Mouse (Mus musculus) embryonic facial prominence, embryonic 13.5 days (tissue): ENCODE data around the gene Olfr92. TPM values are rescaled to one million over a fixed set of nuclear protein-coding genes. Genes with fewer than 3 reads are reported as not detected.
"Not testable (repeated sequence)": the region's sequence is repeated elsewhere in the genome, so short reads cannot be mapped to it uniquely, and the experiment has no call there.

Experiments used
- ATAC-seq: fragments of 200-750 bp; cut with Nextera tagmentation; 2 replicates; pipeline ENCODE4 v1.8.0; 2017; ENCODE audit warnings: low read depth; ENCODE audit not compliant: insufficient number of reproducible peaks, insufficient read depth, low FRiP score, low TSS enrichment
- H3K27ac ChIP-seq: fragments of 300-500 bp; sonication (generic); 2 replicates; pipeline ENCODE4 v1.5.1; 2015; ENCODE audit warnings: moderate library complexity, mild to moderate bottlenecking, inconsistent platforms
- H3K27me3 ChIP-seq: fragments of 300-500 bp; sonication (generic); 2 replicates; pipeline ENCODE4 v1.6.1; 2015; ENCODE audit warnings: mild to moderate bottlenecking, inconsistent platforms
- H3K36me3 ChIP-seq: fragments of 300-500 bp; sonication (generic); 2 replicates; pipeline ENCODE4 v1.6.1; 2015; ENCODE audit warnings: mild to moderate bottlenecking, inconsistent platforms
- H3K4me1 ChIP-seq: fragments of 300-500 bp; sonication (generic); 2 replicates; pipeline ENCODE4 v1.6.1; 2015; ENCODE audit warnings: inconsistent platforms
- H3K4me2 ChIP-seq: fragments of 300-500 bp; sonication (generic); 2 replicates; pipeline ENCODE4 v1.6.1; 2015; ENCODE audit warnings: moderate library complexity, mild to moderate bottlenecking, inconsistent platforms
- H3K4me3 ChIP-seq: fragments of 300-500 bp; sonication (generic); 2 replicates; pipeline ENCODE4 v1.5.1; 2015; ENCODE audit warnings: mild to moderate bottlenecking, inconsistent platforms
- H3K9ac ChIP-seq: fragments of 300-500 bp; sonication (generic); 2 replicates; pipeline ENCODE4 v1.6.1; 2015; ENCODE audit warnings: mild to moderate bottlenecking, inconsistent platforms
- H3K9me3 ChIP-seq: fragments of 300-500 bp; sonication (generic); 2 replicates; pipeline ENCODE4 v1.6.1; 2016; ENCODE audit warnings: inconsistent platforms
- WGBS: fragments of 180-500 bp; shearing (Covaris S2); methylation state at CpG from one replicate; pipeline ENCODE4 v1.1.7; 2015; ENCODE audit warnings: mixed read lengths; 5-methylcytosine and 5-hydroxymethylcytosine counted together
- polyA plus RNA-seq: library from polyadenylated mRNA; unstranded; fragments of >200 nt; fragmentation: Nextera tagmentation; extraction: Ambion mirVana; gene quantifications from 2 replicates; pipeline ENCODE4 v1.2.1, GENCODE M21; 2015

The Olfr92 gene
- not detected in 2 replicates for polyA plus RNA-seq

DNA sequence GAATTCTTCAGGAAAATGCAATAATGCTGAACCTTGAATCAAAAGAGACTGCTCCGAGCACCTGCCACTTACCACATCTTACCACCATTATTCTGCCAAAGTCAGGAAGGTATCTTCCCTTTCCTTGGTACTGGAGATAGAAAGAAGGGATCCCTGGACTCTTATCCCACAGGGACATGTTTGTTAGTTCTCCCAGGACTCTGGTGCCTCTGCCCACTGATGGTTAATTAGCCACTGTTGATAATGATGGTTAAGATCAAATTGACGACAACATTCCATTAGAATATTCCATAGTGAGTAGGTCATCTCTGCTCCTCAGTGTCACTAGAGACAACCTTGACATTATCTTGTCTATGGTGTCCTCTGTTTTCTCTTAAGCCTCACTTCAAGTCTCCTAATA lies at the start of gene Olfr92:
Gene Olfr92 (minus strand): TSS at position 101 of the 400 bp plus-strand sequence.
- Histone ChIP-seq H3K4me3 (no peak within 1 kb of the TSS), H3K4me1 (no peaks in the 10 kb centered on the region), H3K4me2 (no peak within 1 kb of the TSS), H3K27ac (no peak within 1 kb of the TSS), H3K9me3 (no peaks in the 10 kb centered on the region), H3K27me3 (no peaks in the 10 kb centered on the region), H3K9ac (no peak within 1 kb of the TSS), H3K36me3 (no peaks in the 10 kb centered on the region)
- WGBS: 91% methylated on average over 2 of the region's 2 CpGs
- ATAC-seq: no peak

DNA sequence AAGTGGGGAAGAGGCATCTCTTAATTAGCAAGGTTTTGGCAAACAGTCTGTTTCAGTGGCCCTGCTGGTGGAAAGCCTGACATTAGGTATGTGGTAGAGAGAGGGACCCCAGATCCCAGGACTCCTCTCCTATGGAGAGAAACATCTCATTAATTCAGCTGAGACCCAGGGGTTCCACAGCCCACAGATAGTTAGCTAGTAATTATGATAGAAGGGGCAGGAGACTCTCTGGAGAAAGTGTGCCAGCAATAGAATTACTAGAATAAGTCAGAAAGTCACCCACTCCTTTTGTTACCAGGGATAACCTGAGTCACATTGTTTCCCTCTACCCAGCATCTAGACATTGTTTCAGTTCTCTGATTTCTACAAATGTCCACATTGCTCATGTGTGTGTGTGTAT lies 41.5 kb upstream of the Olfr92 start, which contains the start of gene Olfr93:
Gene Olfr93 (minus strand): TSS at position 101 of the 400 bp plus-strand sequence.
- H3K9me3 ChIP-seq: no peaks in the 10 kb centered on the region
- H3K4me1 ChIP-seq: no peaks in the 10 kb centered on the region
- no peak within 1 kb of the TSS for H3K9ac ChIP-seq
- no peak within 1 kb of the TSS for H3K4me2 ChIP-seq
- no peak within 1 kb of the TSS for H3K27ac ChIP-seq
- H3K36me3 ChIP-seq: no peaks in the 10 kb centered on the region
- no peak within 1 kb of the TSS for H3K4me3 ChIP-seq
- H3K27me3 ChIP-seq: no peaks in the 10 kb centered on the region
- no peak for ATAC-seq

DNA sequence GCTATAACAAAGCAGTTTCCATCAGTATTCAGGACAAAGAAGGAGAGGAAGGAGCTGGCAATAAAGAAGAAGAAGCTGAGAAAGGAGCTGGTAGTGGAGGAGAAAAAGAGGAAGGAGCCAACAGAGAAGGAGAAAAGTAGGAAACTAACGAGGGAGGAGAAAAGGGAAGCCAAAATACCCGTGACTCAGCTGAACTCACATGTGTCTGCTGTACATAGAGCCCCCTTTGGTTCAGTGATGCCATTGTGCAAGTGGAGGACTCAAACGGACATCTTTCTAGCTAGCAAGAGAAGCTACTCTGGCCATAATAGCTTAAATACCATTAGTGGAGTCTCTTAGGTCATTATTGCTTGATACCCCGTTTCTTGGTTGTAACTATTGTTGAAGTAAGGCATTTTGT lies 11.5 kb upstream of the Olfr92 start:
- H3K4me3 ChIP-seq, H3K36me3 ChIP-seq, H3K27me3 ChIP-seq, H3K4me1 ChIP-seq, H3K4me2 ChIP-seq, H3K27ac ChIP-seq, H3K9me3 ChIP-seq, ATAC-seq, H3K9ac ChIP-seq: not testable (repeated sequence)
- 64% methylated on average over 4 of the region's 4 CpGs for WGBS

DNA sequence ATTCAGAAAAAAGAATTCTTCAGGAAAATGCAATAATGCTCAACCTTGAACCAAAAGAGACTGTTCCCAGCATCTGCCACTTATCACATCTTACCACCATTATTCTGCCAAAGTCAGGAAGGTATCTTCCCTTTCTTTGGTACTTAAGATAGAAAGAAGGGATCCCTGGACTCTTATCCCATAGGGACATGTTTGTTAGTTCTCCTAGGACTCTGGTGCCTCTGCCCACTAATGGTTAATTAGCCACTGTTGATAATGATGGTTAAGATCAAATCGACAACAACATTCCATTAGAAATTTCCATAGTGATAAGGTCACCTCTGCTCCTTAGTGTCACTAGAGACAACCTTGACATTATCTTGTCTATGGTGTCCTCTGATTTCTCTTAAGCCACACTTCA lies 21.7 kb downstream of the Olfr92 start, which contains the start of gene Olfr91:
Gene Olfr91 (minus strand): TSS at position 101 of the 400 bp plus-strand sequence.
- Histone ChIP-seq H3K9me3 (no peaks in the 10 kb centered on the region), H3K4me3 (no peak within 1 kb of the TSS), H3K27me3 (no peaks in the 10 kb centered on the region), H3K36me3 (no peaks in the 10 kb centered on the region), H3K4me1 (no peaks in the 10 kb centered on the region), H3K27ac (no peak within 1 kb of the TSS), H3K9ac (no peak within 1 kb of the TSS), H3K4me2 (no peak within 1 kb of the TSS)
- no peak for ATAC-seq
- WGBS: 88% methylated on average over 1 of the region's 1 CpGs

DNA sequence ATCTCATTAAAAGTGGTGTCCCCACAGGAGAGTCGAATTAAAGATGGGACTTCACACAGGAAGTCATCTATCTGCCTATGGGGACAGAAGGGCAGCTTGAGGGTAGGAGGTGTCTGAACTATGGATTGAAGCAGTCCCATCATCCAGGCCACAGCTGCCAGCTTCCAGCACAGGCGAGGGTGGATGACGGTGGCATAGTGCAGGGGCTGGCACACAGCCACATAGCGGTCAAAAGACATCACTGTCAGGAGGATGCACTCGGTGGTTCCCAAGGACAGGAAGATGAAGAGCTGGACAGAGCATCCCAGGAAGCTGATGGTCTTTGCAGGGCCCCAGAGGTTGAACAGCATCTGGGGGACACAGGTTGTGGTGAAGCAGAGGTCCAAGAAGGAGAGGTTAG lies 26.6 kb downstream of the Olfr92 start:
- no peaks in the 10 kb centered on the region for H3K4me1 ChIP-seq
- no peaks in the 10 kb centered on the region for H3K9me3 ChIP-seq
- no peak overlapping the region for H3K4me2 ChIP-seq
- no peaks in the 10 kb centered on the region for H3K36me3 ChIP-seq
- no peak overlapping the region for H3K27ac ChIP-seq
- H3K9ac ChIP-seq: no peak overlapping the region
- H3K27me3 ChIP-seq: no peaks in the 10 kb centered on the region
- no peak overlapping the region for H3K4me3 ChIP-seq
- no peak for ATAC-seq
- 84% methylated on average over 5 of the region's 5 CpGs for WGBS

DNA sequence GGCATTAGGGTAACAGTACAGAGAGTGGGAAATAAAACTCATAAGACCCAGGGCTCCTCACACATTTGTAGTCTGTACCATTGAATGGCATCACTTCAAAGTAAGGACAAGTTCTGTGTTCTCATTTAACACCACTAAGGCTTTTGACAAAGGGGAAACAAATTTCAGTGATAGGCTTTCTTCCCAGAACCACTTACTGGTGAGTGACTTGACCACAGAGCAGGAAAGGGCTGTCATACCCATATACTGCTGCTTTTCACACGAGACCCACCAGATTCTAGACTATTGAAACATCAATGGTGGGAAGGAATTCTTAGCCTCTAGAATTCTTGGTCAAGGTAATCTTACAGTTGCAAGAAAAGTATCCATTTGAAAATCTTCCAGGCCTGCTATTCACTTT lies 27.7 kb downstream of the Olfr92 start:
- Histone ChIP-seq H3K4me2 (no peak overlapping the region), H3K9ac (no peak overlapping the region), H3K27me3 (no peaks in the 10 kb centered on the region), H3K9me3 (no peaks in the 10 kb centered on the region), H3K36me3 (no peaks in the 10 kb centered on the region), H3K27ac (no peak overlapping the region), H3K4me1 (no peaks in the 10 kb centered on the region), H3K4me3 (no peak overlapping the region)
- no peak for ATAC-seq
- WGBS: 73% methylated on average over 1 of the region's 1 CpGs

DNA sequence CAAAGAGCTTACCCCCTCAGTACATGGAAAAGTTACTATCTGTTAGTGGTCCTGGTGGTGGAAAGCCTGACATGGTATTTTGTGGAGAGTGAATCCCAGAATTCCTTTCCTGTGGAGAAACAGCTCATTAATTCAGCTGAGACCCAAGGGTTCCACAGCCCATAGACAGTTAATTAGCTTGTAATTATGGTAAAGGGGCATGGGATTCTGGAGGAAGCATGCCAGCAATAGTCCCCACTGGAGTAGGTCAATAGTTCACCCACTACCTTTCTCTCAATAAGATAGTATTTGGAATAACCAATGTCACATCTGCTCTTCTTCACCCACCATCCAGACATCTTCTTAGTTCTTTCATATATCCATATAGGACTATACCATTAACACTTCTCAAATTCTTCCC lies 31.5 kb downstream of the Olfr92 start, which contains the start of gene Olfr90:
Gene Olfr90 (minus strand): TSS at position 101 of the 400 bp plus-strand sequence.
- Histone ChIP-seq H3K36me3 (no peaks in the 10 kb centered on the region), H3K9me3 (no peaks in the 10 kb centered on the region), H3K27me3 (no peaks in the 10 kb centered on the region), H3K4me1 (no peaks in the 10 kb centered on the region), H3K4me2 (no peak within 1 kb of the TSS), H3K9ac (no peak within 1 kb of the TSS), H3K4me3 (no peak within 1 kb of the TSS), H3K27ac (no peak within 1 kb of the TSS)
- ATAC-seq: no peak

DNA sequence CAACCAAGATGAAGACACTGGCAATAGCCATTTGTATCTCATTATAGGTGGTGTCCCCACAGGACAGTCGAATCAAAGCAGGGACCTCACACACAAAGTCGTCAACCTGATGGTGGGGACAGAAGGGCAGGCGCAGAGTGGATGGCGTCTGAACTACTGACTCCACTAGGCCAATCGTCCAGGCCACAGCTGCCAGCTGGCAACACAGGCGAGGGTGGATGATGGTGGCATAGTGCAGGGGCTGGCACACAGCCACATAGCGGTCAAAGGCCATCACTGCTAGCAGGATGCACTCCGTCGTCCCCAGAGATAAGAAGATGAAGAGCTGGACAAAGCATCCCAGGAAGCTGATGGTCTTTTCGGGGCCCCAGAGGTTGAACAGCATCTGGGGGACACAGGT lies 34.3 kb downstream of the Olfr92 start:
- Histone ChIP-seq H3K9me3 (no peaks in the 10 kb centered on the region), H3K36me3 (no peaks in the 10 kb centered on the region), H3K9ac (no peak overlapping the region), H3K4me3 (no peak overlapping the region), H3K4me1 (no peaks in the 10 kb centered on the region), H3K27me3 (no peaks in the 10 kb centered on the region), H3K4me2 (no peak overlapping the region), H3K27ac (no peak overlapping the region)
- ATAC-seq: no peak
- 86% methylated on average over 10 of the region's 10 CpGs for WGBS

DNA sequence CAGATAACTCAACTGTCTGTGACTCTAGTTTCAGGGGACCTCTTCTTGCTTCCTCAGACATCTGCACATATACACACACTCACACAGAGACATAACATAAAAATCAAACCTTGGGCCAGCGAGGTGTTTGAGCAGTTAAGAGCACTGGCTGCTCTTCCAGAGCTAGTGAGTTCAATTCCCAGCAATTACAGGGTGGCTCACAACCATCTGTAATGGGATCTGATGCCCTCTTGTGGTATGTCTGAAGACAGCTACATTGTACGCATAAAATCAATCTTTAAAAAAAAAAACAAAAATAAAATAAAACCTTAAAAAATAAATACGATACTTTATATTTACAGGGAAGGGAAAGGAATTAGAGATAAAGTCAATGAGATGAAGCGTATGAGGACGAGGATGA lies 35.3 kb downstream of the Olfr92 start:
- no peak for ATAC-seq
- Histone ChIP-seq H3K4me3 (no peak overlapping the region), H3K9ac (no peak overlapping the region), H3K27me3 (no peaks in the 10 kb centered on the region), H3K36me3 (no peaks in the 10 kb centered on the region), H3K4me1 (no peaks in the 10 kb centered on the region), H3K9me3 (no peaks in the 10 kb centered on the region), H3K27ac (no peak overlapping the region), H3K4me2 (no peak overlapping the region)
- 69% methylated on average over 5 of the region's 5 CpGs for WGBS

DNA sequence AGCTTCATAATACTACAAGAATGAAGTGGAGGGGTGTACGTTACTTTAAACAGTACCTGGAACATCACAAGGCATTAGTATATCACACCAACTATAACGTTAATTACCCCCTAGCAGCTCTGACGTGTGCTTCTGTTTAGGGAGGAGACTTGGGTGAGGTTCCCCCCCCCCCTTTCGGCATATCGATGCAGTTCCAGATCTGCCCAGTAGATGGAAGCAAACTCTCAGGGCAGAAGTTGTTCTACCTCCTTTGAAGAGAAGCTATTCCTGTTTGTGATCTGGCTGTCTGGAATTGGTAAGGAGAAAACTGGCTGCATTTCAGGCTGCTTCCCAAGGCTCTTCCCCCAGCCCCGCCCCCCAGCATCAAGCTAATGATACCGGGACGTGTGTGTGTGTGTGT lies 36.6 kb downstream of the Olfr92 start:
- Histone ChIP-seq H3K27ac (no peak overlapping the region), H3K4me2 (no peak overlapping the region), H3K27me3 (no peaks in the 10 kb centered on the region), H3K4me1 (peaks cover 9% of the 10 kb centered on the region), H3K9ac (no peak overlapping the region), H3K36me3 (no peaks in the 10 kb centered on the region), H3K4me3 (no peak overlapping the region), H3K9me3 (no peaks in the 10 kb centered on the region)
- WGBS: 3% methylated on average over 7 of the region's 8 CpGs
- ATAC-seq: 0 out of 2 replicates have a peak, but pooled peaks have one; percentile 45

DNA sequence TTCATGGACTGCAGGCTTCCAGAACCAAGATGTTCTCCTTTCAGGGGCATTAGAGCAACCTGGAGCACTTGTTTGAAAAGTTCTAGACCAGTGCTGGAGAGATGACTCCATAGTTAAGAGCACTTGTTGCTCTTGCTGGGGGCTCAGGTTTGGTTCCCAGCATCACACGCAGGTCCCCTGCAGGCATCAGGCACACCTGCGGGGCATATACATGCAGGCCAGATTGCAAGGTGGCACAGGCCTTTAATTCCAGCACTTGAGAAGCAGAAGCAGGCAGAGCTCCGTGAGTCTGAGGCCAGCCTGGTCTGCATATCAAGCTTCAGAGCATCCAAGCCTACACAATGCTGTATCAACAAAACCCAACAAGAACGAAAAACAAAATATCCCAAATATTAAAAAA lies 38.2 kb downstream of the Olfr92 start:
- no peak overlapping the region for H3K4me2 ChIP-seq
- 86% methylated on average over 4 of the region's 4 CpGs for WGBS
- no peak overlapping the region for H3K4me3 ChIP-seq
- H3K4me1 ChIP-seq: peaks cover 19% of the 10 kb centered on the region
- no peaks in the 10 kb centered on the region for H3K27me3 ChIP-seq
- H3K36me3 ChIP-seq: peaks cover 2% of the 10 kb centered on the region; the same call in 1 of the 2 replicates
- no peak overlapping the region for H3K9ac ChIP-seq
- no peak for ATAC-seq
- H3K9me3 ChIP-seq: no peaks in the 10 kb centered on the region
- H3K27ac ChIP-seq: no peak overlapping the region

DNA sequence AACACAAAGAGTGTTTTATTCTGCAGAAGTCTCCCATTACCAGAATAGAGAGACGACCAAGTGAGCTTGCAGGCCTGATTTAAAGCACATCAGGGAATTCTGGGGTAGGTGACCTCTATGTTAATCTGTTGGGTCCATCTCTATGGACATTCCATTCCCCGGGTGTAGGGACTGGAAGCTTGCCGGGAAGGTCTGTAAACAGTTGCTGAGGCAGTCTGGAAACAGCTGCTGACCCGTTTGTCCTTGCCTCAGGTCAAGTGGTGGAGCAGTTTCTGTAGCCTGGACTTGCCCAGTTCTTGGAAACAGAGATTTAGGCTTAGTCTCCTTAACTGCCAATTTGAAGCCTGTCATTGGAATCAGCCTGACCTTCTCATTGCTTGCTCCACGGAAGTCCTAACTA lies 39.8 kb downstream of the Olfr92 start:
- Histone ChIP-seq H3K9ac (no peak overlapping the region), H3K27ac (no peak overlapping the region), H3K4me3 (no peak overlapping the region), H3K36me3 (peaks cover 16% of the 10 kb centered on the region), H3K9me3 (no peaks in the 10 kb centered on the region), H3K4me1 (peaks cover 19% of the 10 kb centered on the region), H3K27me3 (no peaks in the 10 kb centered on the region), H3K4me2 (no peak overlapping the region)
- no peak for ATAC-seq
- WGBS: 16% methylated on average over 5 of the region's 5 CpGs

DNA sequence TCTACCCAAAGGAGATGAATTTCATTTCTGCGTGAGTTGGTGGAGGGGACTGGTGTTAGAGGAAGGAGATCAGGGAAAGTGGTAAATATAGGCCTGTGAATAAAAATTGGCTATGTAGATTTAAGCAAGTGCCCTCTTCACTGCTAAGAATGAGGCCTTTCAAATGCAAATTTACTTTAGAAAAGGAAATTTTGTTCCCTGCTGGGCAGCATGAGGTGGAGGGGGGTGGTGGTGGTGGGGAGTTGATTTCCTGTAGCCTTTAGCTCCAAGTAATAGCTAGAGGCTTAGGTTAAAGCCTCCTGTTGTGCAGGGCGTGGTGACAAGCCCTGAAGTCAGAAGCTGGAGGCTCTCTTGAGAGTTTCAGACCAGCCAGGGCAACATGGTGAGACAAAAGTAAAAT lies 40.9 kb downstream of the Olfr92 start:
- WGBS: 18% methylated on average over 2 of the region's 2 CpGs
- H3K4me3 ChIP-seq: no peak overlapping the region
- peaks cover 28% of the 10 kb centered on the region for H3K36me3 ChIP-seq
- ATAC-seq: no peak
- no peaks in the 10 kb centered on the region for H3K9me3 ChIP-seq
- no peak overlapping the region for H3K4me2 ChIP-seq
- H3K4me1 ChIP-seq: peaks cover 19% of the 10 kb centered on the region
- no peaks in the 10 kb centered on the region for H3K27me3 ChIP-seq
- no peak overlapping the region for H3K9ac ChIP-seq
- H3K27ac ChIP-seq: no peak overlapping the region
